Mouse (Mus musculus) monocyte, adult 5-6 weeks (primary cell): ENCODE measurements around the gene H2-Aa. TPM values are rescaled to one million over a fixed set of nuclear protein-coding genes. Genes with fewer than 3 reads are reported as not detected.

Experiments
- ATAC-seq: fragments of 153-309, 156-312 bp; replicated peaks from 2 replicates; pipeline ENCODE4 v1.8.0; 2017; ENCODE audit warnings: mild to moderate bottlenecking; ENCODE audit not compliant: low TSS enrichment, insufficient number of reproducible peaks, severe bottlenecking, poor library complexity, low FRiP score
- total RNA-seq: library from RNA; stranded (forward); fragments of 200-1000, 200-491, 200-594 nt; gene quantifications from 3 replicates; pipeline ENCODE4 v1.2.3, GENCODE M21; 2017

Gene H2-Aa
- total RNA-seq, 1 experiment from 2014 or later = 587 TPM

GRCm38 (mm10) chr17:34270230-34270629, 17.4 kb downstream of the H2-Aa start:
- ATAC-seq = no peak

GRCm38 (mm10) chr17:34269817-34270216, 17.8 kb downstream of the H2-Aa start:
- ATAC-seq = no peak

- ATAC-seq = no peak
These were observed 18.9 kb downstream of the H2-Aa start for GRCm38 (mm10) chr17:34268748-34269147.

- no peak for ATAC-seq
These were observed 19.4 kb downstream of the H2-Aa start for GRCm38 (mm10) chr17:34268262-34268661.

GRCm38 (mm10) chr17:34264452-34265351, 22.9 kb downstream of the H2-Aa start:
- no peak for ATAC-seq

GRCm38 (mm10) chr17:34263811-34264371, 23.7 kb downstream of the H2-Aa start:
- no peak for ATAC-seq

- ATAC-seq = peak; percentile 64
These were observed 24.6 kb downstream of the H2-Aa start for GRCm38 (mm10) chr17:34263068-34263467.

GRCm38 (mm10) chr17:34261502-34261901, 26.1 kb downstream of the H2-Aa start:
- ATAC-seq = peak; percentile 54

- ATAC-seq = no peak
These were observed 27.1 kb downstream of the H2-Aa start for GRCm38 (mm10) chr17:34260551-34260950.

GRCm38 (mm10) chr17:34257594-34258375, 29.8 kb downstream of the H2-Aa start, which contains the start of gene H2-Ab1:
Gene H2-Ab1, plus strand, starts transcription at chr17:34257689.
- peak; percentile 85 for ATAC-seq

GRCm38 (mm10) chr17:34256501-34256900, 31.1 kb downstream of the H2-Aa start:
- ATAC-seq = no peak

GRCm38 (mm10) chr17:34251666-34252065, 36.0 kb downstream of the H2-Aa start:
- ATAC-seq = no peak

- peak; percentile 70 for ATAC-seq
These were observed 37.7 kb downstream of the H2-Aa start for GRCm38 (mm10) chr17:34249878-34250277.

- ATAC-seq = no peak
These were observed 38.3 kb downstream of the H2-Aa start for GRCm38 (mm10) chr17:34249361-34249760.

GRCm38 (mm10) chr17:34248764-34249163, 38.9 kb downstream of the H2-Aa start:
- peak; percentile 76 for ATAC-seq

GRCm38 (mm10) chr17:34247047-34247446, 40.6 kb downstream of the H2-Aa start:
- no peak for ATAC-seq

- ATAC-seq = no peak
These were observed 43.0 kb downstream of the H2-Aa start for GRCm38 (mm10) chr17:34244656-34245055.

GRCm38 (mm10) chr17:34240916-34241315, 46.7 kb downstream of the H2-Aa start:
- ATAC-seq = no peak

GRCm38 (mm10) chr17:34240366-34240765, 47.3 kb downstream of the H2-Aa start:
- no peak for ATAC-seq
